Mouse (Mus musculus) liver, embryonic 11.5 days (tissue): ENCODE data around the gene Hhipl1. TPM values are rescaled to one million over a fixed set of nuclear protein-coding genes. Genes with fewer than 3 reads are reported as not detected.

Experiments
- ATAC-seq: fragments of 200-750 bp; cut with Nextera tagmentation; replicated peaks from 2 replicates; pipeline ENCODE4 v1.8.0; 2017; ENCODE audit warnings: moderate number of reproducible peaks, mild to moderate bottlenecking, moderate TSS enrichment, moderate library complexity; ENCODE audit not compliant: low FRiP score
- DNase-seq: peaks from one replicate; pipeline ENCODE4 v3.0.0-alpha.2; 2017; ENCODE audit warnings: low spot score
- H3K27ac ChIP-seq: fragments of 300-500 bp; sonication (generic); 2 replicates; pipeline ENCODE4 v1.5.1; 2014; ENCODE audit warnings: mild to moderate bottlenecking, low read depth, low read length, control low read depth
- H3K27me3 ChIP-seq: fragments of 300-500 bp; sonication (generic); replicated peaks from 2 replicates; pipeline ENCODE4 v1.6.1; 2014; ENCODE audit warnings: low read length, mixed read lengths; ENCODE audit not compliant: control insufficient read depth, insufficient read depth
- H3K36me3 ChIP-seq: fragments of 300-500 bp; sonication (generic); 2 replicates; pipeline ENCODE4 v1.6.1; 2014; ENCODE audit warnings: mild to moderate bottlenecking, low read length, moderate library complexity, mixed read lengths; ENCODE audit not compliant: control insufficient read depth, insufficient read depth
- H3K4me1 ChIP-seq: fragments of 300-500 bp; sonication (generic); replicated peaks from 2 replicates; pipeline ENCODE4 v1.6.1; 2014; ENCODE audit warnings: low read length, mixed read lengths; ENCODE audit not compliant: control insufficient read depth, insufficient read depth
- H3K4me2 ChIP-seq: fragments of 300-500 bp; sonication (generic); 2 replicates; pipeline ENCODE4 v1.6.1; 2014; ENCODE audit warnings: mild to moderate bottlenecking, control low read depth, moderate library complexity
- H3K4me3 ChIP-seq: fragments of 300-500 bp; sonication (generic); 2 replicates; pipeline ENCODE4 v1.5.1; 2014; ENCODE audit warnings: low read depth, low read length, control low read depth
- H3K9ac ChIP-seq: fragments of 300-500 bp; sonication (generic); 2 replicates; pipeline ENCODE4 v1.6.1; 2014; ENCODE audit warnings: low read depth, low read length, control low read depth
- H3K9me3 ChIP-seq: fragments of 300-500 bp; sonication (generic); 2 replicates; pipeline ENCODE4 v1.6.1; 2016; ENCODE audit warnings: low read length, inconsistent platforms, mixed read lengths; ENCODE audit not compliant: control insufficient read depth
- WGBS: fragments of 180-500 bp; shearing (Covaris S2); extraction: QIAGEN DNeasy Blood & Tissue Kit; methylation state at CpG from one replicate; pipeline ENCODE4 v1.1.7; 2014; 5-methylcytosine and 5-hydroxymethylcytosine counted together
- polyA plus RNA-seq: library from polyadenylated mRNA; unstranded; fragments of >200 nt; fragmentation: Nextera tagmentation; extraction: Ambion mirVana; gene quantifications from 2 replicates; pipeline ENCODE4 v1.2.1, GENCODE M21; 2014

Hhipl1 gene
- polyA plus RNA-seq, 1 experiment from 2014 or later: not detected

DNA sequence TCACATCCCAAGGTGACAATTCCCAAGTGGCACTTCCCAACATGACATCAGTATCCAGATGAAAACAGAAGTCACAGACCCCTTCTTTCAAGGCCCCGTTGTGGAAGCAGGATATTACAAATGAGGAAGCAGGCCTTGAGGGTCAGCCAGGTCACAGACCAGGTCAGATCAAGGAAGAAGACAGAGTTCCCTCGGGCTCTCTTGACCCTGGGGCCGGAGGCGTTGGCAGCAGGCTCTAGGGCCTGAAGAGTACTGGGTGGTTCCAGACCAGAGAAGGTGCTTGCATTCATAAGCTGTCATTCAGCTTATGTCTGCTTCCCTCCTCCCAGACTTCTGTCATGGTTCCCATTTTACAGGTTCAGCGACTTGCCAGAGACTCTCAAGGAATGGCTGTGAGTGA is 36.4 kb upstream of the Hhipl1 start:
- Histone ChIP-seq H3K27ac (no peak overlapping the region; the same call in 1 of the 2 replicates), H3K4me1 (peaks cover 83% of the 10 kb centered on the region)

DNA sequence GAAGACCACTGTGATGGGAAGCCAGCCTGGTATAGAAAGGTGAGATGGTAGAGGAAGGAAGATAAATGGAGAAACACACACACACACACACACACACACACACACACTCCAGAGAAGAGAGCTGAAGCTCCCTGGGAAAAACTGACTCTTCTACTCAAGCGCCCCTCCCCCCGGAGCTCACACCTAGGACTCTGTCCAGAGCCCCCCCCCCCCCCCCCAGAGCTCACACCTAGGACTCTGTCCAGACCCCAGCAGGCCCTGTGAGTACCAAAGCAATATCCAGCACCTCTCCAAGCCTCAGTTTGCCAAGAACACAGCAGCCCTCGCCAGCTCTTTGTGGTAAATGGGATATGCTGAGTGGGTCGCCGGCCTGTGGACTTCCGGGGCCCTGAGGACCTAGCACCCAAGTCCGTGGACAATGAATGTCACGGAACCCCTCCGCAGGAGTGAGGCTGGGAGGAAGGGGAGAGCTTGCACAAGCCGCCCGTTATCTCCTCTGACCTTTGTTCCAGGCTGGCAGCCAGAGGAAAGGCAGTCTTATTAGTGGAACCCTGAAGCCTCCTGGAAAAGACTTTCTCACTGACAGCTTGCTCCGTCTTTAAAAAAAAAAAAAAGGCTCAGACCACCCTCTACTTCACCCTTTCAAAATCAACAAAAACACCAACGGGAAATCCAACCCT is 35.7 kb upstream of the Hhipl1 start:
- Histone ChIP-seq H3K36me3 (no peaks in the 10 kb centered on the region), H3K27ac (peak overlapping the region; percentile 55; the same call in 1 of the 2 replicates), H3K4me1 (peaks cover 78% of the 10 kb centered on the region), H3K4me3 (no peak overlapping the region), H3K27me3 (no peaks in the 10 kb centered on the region; the same call in 1 of the 2 replicates), H3K9ac (no peak overlapping the region), H3K9me3 (no peaks in the 10 kb centered on the region), H3K4me2 (peak overlapping the region; percentile 96)
- WGBS: 50% methylated on average over 13 of the region's 13 CpGs
- no peak for DNase-seq
- no peak for ATAC-seq

More for the DNA sequence above, 36.4 kb upstream of the Hhipl1 start:
- Histone ChIP-seq H3K4me2 (peak overlapping the region; percentile 23), H3K27me3 (no peaks in the 10 kb centered on the region; the same call in 1 of the 2 replicates), H3K4me3 (no peak overlapping the region), H3K9ac (no peak overlapping the region), H3K36me3 (no peaks in the 10 kb centered on the region), H3K9me3 (no peaks in the 10 kb centered on the region)
- DNase-seq: no peak
- no peak for ATAC-seq
- 61% methylated on average over 5 of the region's 5 CpGs for WGBS

DNA sequence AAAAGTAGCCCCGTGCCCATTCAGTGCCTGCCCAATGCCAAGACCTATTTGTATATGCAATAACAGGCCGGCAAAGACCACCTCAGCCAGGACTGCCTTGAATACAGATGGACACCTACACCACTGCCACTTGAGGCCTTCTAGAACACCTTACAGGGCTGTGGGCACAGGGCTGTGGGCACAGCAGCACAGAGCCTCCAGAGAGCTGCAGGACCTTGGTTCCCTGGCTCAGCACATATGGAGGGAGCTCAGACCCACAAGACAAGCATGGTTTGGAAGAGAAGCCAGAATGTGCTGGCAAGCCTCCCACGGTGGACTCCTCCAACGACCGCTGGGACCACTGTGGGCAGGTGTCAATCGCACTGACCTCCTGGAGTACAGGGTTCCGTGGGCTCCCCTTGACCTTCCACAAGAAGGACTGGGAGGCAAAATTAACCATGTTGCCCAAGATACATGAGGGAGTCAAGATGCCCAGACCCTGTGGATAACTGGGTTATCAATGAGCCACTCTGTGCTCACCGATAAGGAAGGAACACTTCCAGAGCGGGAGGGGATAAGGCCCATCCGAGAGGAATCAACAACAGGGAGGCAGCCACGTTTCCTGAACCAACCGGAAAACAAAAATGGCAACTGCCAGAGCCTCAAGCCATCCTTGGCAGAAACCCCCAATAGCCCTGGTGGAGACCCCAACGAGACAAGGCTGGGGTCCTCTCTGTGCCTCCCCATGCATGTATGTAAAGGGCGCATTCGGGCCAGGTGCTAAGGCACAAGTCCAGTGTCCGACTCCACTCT is 34.5 kb upstream of the Hhipl1 start:
- peak overlapping the region; percentile 14 for H3K4me3 ChIP-seq
- no peak for ATAC-seq
- H3K36me3 ChIP-seq: no peaks in the 10 kb centered on the region
- DNase-seq: no peak
- peaks cover 68% of the 10 kb centered on the region for H3K4me1 ChIP-seq
- no peaks in the 10 kb centered on the region for H3K9me3 ChIP-seq
- 63% methylated on average over 16 of the region's 16 CpGs for WGBS
- peak overlapping the region; percentile 52 for H3K27ac ChIP-seq
- peaks cover 2% of the 10 kb centered on the region for H3K27me3 ChIP-seq
- H3K4me2 ChIP-seq: peak overlapping the region; percentile 96
- no peak overlapping the region for H3K9ac ChIP-seq

DNA sequence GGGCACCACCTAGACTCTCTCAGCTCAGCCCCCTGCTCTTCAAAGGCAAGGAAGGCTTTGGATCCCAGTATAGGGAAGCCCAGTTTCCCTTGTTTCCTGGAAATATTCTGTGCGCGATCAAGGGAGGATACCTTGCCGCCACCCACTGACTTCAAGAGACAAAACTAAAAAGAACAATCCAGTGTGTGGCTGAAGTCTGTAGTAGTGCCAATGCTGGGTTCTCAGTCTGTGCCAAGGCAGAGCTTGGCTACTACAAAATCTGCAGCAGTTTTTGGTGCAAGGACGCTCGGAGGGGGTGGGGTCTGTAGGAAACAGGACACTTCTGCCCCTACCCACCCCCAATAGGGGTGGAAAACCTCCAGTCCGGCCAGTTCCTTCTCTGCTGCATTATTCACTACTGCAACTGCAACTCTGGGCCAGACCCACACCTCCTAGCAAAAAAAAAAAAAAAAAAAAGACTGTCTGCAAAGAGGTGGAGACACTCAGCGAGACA is 33.9 kb upstream of the Hhipl1 start:
- Histone ChIP-seq H3K4me3 (peak overlapping the region; percentile 69), H3K4me1 (peaks cover 68% of the 10 kb centered on the region)

DNA sequence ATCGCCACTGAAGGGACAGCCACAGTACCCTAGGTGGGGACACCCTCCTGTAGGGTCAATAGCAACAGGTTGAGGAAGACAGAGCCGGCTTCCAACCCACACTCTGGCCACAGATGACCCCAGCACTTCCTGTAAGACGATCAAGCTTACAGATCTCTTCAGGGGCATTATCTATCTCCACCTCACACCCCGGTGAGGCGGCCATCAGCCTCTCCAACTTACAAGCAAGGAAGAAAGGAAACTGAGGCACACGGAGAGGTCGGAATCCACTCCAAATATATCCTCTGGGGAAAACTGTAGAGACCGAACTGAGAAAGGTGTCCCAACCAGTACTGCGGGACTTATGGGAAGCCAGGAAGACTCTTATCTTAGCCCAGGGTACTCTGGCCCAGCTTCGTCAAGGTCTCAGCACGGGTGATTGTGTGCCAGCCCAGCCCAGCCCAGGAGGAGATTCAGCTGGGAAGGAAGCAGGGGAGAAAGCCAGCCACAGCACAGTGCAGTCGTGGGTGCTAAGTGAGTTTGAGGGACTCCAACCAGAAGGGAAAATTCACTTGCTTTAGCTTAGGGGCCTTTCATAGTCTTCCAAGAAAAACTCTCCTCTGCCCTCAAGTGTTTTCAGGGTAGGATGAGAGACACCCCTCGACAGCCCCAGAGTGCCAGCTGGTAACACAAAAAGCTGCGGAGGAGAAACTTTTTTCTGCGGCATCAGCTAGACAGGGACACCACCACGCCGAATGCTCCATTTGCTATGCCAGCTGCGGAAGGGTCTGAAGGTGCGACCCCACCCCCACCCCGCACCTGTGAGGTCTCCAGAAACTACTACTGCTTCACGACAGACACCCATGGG is 32.4 kb upstream of the Hhipl1 start:
- ATAC-seq: no peak
- Histone ChIP-seq H3K4me1 (peaks cover 67% of the 10 kb centered on the region), H3K27me3 (peaks cover 18% of the 10 kb centered on the region), H3K4me3 (peak overlapping the region; percentile 69), H3K9me3 (no peaks in the 10 kb centered on the region), H3K9ac (peak overlapping the region; percentile 66), H3K4me2 (peak overlapping the region; percentile 96), H3K36me3 (no peaks in the 10 kb centered on the region), H3K27ac (peak overlapping the region; percentile 19; the same call in 1 of the 2 replicates)
- DNase-seq: no peak
- WGBS: 3% methylated on average over 21 of the region's 21 CpGs

More for the DNA sequence above, 33.9 kb upstream of the Hhipl1 start:
- H3K27ac ChIP-seq: no peak overlapping the region; the same call in 1 of the 2 replicates
- H3K4me2 ChIP-seq: peak overlapping the region; percentile 96
- DNase-seq (no peak), ATAC-seq (no peak)
- no peaks in the 10 kb centered on the region for H3K36me3 ChIP-seq
- no peaks in the 10 kb centered on the region for H3K9me3 ChIP-seq
- 52% methylated on average over 7 of the region's 7 CpGs for WGBS
- H3K27me3 ChIP-seq: peaks cover 8% of the 10 kb centered on the region
- H3K9ac ChIP-seq: no peak overlapping the region

DNA sequence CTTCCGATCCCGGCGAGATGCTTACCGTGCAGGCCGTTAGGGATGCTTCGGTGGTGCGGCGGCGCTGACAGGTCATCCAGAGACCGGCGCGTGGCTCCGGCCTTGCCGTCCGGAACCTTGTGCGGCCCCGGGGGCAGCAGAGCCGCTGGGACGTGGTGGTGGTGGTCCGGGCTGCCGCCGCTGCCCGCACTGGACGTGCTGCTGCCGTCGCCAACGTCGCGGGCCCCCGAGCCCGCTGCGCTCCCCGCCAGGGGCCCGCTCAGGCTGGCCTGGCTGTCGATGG is 31.8 kb upstream of the Hhipl1 start:
- H3K27me3 ChIP-seq: peaks cover 18% of the 10 kb centered on the region
- no peaks in the 10 kb centered on the region for H3K36me3 ChIP-seq
- H3K27ac ChIP-seq: no peak overlapping the region; the same call in 1 of the 2 replicates
- DNase-seq (peak; percentile 55), ATAC-seq (no peak)
- no peaks in the 10 kb centered on the region for H3K9me3 ChIP-seq
- peaks cover 65% of the 10 kb centered on the region for H3K4me1 ChIP-seq
- H3K4me2 ChIP-seq: peak overlapping the region; percentile 96
- H3K9ac ChIP-seq: peak overlapping the region; percentile 66
- peak overlapping the region; percentile 69 for H3K4me3 ChIP-seq
- under 1% methylated on average over 32 of the region's 35 CpGs for WGBS

DNA sequence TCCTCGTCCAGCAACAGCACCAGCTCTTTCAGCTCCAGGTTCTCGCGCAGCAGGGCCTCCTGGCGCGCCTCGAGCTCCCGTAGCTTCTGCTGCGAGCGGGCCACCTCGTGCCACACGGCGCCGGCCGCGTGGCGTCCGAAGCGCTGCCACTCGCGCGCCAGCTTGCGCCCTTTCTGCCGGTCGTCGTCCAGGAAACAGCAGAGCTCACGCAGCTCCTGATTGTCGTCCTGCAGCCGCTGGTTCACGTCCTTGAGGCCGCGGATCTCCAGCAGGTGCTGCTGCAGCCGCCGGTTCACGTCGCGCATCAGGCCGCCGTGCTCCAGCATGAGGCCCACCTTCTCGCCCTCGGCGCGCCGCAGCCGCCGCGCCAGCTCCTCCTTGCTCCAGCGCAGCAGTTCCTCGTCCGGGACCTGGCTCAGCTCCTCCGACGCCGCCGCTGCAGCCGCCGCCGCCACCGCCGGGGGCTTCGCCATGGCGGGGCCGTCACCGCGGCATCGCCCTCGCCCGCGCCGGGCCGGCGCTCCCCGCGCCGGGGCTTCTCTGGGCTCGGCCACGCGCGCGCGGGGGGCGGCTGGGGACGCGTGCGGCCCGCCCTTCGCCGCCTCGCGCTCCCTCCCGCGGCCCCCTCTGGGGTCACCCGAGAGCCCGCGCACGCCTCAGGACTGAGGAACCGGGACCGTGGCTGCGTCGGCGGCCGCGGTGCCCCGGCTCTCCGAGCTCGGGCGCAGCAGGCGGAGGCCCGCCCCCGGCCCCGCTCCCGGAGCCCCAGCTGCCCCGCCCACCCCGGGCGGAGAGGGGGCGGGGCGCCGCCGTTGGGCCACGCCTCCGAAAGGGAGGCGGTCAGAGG is 31.2 kb upstream of the Hhipl1 start, which contains the start of gene Ccdc85c:
Ccdc85c (minus strand) TSS at position 765 of the 847 bp plus-strand sequence.
- under 1% methylated on average over 115 of the region's 120 CpGs for WGBS
- H3K4me2 ChIP-seq: peak within 1 kb of the TSS; percentile 96
- H3K27me3 ChIP-seq: peaks cover 18% of the 10 kb centered on the region

More for the DNA sequence above, 31.2 kb upstream of the Hhipl1 start, which contains the start of gene Ccdc85c:
- Histone ChIP-seq H3K9ac (peak within 1 kb of the TSS; percentile 71), H3K27ac (peak within 1 kb of the TSS; percentile 60), H3K4me1 (peaks cover 60% of the 10 kb centered on the region), H3K4me3 (peak within 1 kb of the TSS; percentile 69), H3K9me3 (no peaks in the 10 kb centered on the region), H3K36me3 (no peaks in the 10 kb centered on the region)
- peak; percentile 70 for DNase-seq
- ATAC-seq: no peak; the same call in 1 of the 2 replicates
